Mouse (Mus musculus) heart, embryonic 12.5 days (tissue): ENCODE measurements at regions not wholly inside any gene's neighbourhood (a gene's known extent, or its start where the extent isn't known, plus 50 kb on each side); places are given as distances from the start of the nearest gene placed in this dataset.
A peak's percentile ranks its signal among the peaks of the same experiment; 100 is the strongest.

Experiments
- ATAC-seq: fragments of 200-750 bp; cut with Nextera tagmentation; 2 replicates; pipeline ENCODE4 v1.8.0; 2017; ENCODE audit warnings: moderate TSS enrichment, moderate library complexity; ENCODE audit not compliant: insufficient number of reproducible peaks, low FRiP score
- H3K27ac ChIP-seq: fragments of 300-500 bp; sonication (generic); 2 replicates; pipeline ENCODE4 v1.5.1; 2016; ENCODE audit warnings: mild to moderate bottlenecking, moderate library complexity; ENCODE audit not compliant: poor library complexity, severe bottlenecking
- H3K27me3 ChIP-seq: fragments of 300-500 bp; sonication (generic); replicated peaks from 2 replicates; pipeline ENCODE4 v1.6.1; 2016; ENCODE audit warnings: mild to moderate bottlenecking, moderate library complexity
- H3K36me3 ChIP-seq: fragments of 300-500 bp; sonication (generic); 2 replicates; pipeline ENCODE4 v1.6.1; 2016; ENCODE audit warnings: mild to moderate bottlenecking, moderate library complexity
- H3K4me1 ChIP-seq: fragments of 300-500 bp; sonication (generic); replicated peaks from 2 replicates; pipeline ENCODE4 v1.6.1; 2016; ENCODE audit warnings: mild to moderate bottlenecking
- H3K4me2 ChIP-seq: fragments of 300-500 bp; sonication (generic); 2 replicates; pipeline ENCODE4 v1.6.1; 2016; ENCODE audit warnings: mild to moderate bottlenecking, moderate library complexity
- H3K4me3 ChIP-seq: fragments of 300-500 bp; sonication (generic); 2 replicates; pipeline ENCODE4 v1.5.1; 2016; ENCODE audit warnings: mild to moderate bottlenecking
- H3K9ac ChIP-seq: fragments of 300-500 bp; sonication (generic); 2 replicates; pipeline ENCODE4 v1.6.1; 2016; ENCODE audit warnings: mild to moderate bottlenecking, moderate library complexity
- H3K9me3 ChIP-seq: fragments of 300-500 bp; sonication (generic); replicated peaks from 2 replicates; pipeline ENCODE4 v1.6.1; 2016; ENCODE audit warnings: mild to moderate bottlenecking, moderate library complexity
- WGBS: fragments of 180-500 bp; shearing (Covaris S2); methylation state at CpG from one replicate; pipeline ENCODE4 v1.1.7; 2016; 5-methylcytosine and 5-hydroxymethylcytosine counted together

GRCm38 (mm10) chr5:12233377-12234096 is 149.6 kb upstream of the Sema3d start:
- Histone ChIP-seq H3K36me3 (no peaks in the 10 kb centered on the region), H3K27ac (no peak overlapping the region), H3K4me2 (no peak overlapping the region), H3K9ac (no peak overlapping the region), H3K27me3 (no peaks in the 10 kb centered on the region), H3K9me3 (no peaks in the 10 kb centered on the region), H3K4me1 (no peaks in the 10 kb centered on the region), H3K4me3 (no peak overlapping the region)
- 79% methylated on average over 5 of the region's 5 CpGs for WGBS
- no peak for ATAC-seq

GRCm38 (mm10) chr5:12243179-12243805 is 139.9 kb upstream of the Sema3d start:
- no peaks in the 10 kb centered on the region for H3K4me1 ChIP-seq
- no peak overlapping the region for H3K27ac ChIP-seq
- H3K4me3 ChIP-seq, result no peak overlapping the region
- no peak for ATAC-seq
- WGBS, result 63% methylated on average over 9 of the region's 9 CpGs
- H3K9ac ChIP-seq, result no peak overlapping the region
- no peaks in the 10 kb centered on the region for H3K9me3 ChIP-seq
- H3K36me3 ChIP-seq, result no peaks in the 10 kb centered on the region
- H3K27me3 ChIP-seq, result no peaks in the 10 kb centered on the region
- no peak overlapping the region for H3K4me2 ChIP-seq

- Histone ChIP-seq H3K9me3 (no peaks in the 10 kb centered on the region), H3K27me3 (no peaks in the 10 kb centered on the region), H3K4me1 (no peaks in the 10 kb centered on the region), H3K9ac (no peak overlapping the region), H3K27ac (no peak overlapping the region), H3K4me3 (no peak overlapping the region), H3K4me2 (peak overlapping the region; percentile 31; the same call in 1 of the 2 replicates), H3K36me3 (no peaks in the 10 kb centered on the region)
- no peak for ATAC-seq
- WGBS, result 45% methylated on average over 4 of the region's 4 CpGs
Observed at GRCm38 (mm10) chr5:12293685-12294084, 89.5 kb upstream of the Sema3d start.

GRCm38 (mm10) chr5:12297331-12297730 is 85.9 kb upstream of the Sema3d start:
- H3K4me3 ChIP-seq, result no peak overlapping the region
- H3K36me3 ChIP-seq, result no peaks in the 10 kb centered on the region
- H3K9ac ChIP-seq, result no peak overlapping the region
- WGBS, result 48% methylated on average over 2 of the region's 2 CpGs
- H3K27ac ChIP-seq, result no peak overlapping the region
- H3K9me3 ChIP-seq, result no peaks in the 10 kb centered on the region
- H3K4me1 ChIP-seq, result no peaks in the 10 kb centered on the region
- ATAC-seq, result no peak
- H3K27me3 ChIP-seq, result no peaks in the 10 kb centered on the region
- no peak overlapping the region for H3K4me2 ChIP-seq

- H3K4me3 ChIP-seq, result no peak overlapping the region
- H3K27ac ChIP-seq, result no peak overlapping the region
- ATAC-seq, result no peak
- no peak overlapping the region for H3K4me2 ChIP-seq
- no peaks in the 10 kb centered on the region for H3K9me3 ChIP-seq
- no peaks in the 10 kb centered on the region for H3K27me3 ChIP-seq
- 48% methylated on average over 4 of the region's 4 CpGs for WGBS
- H3K36me3 ChIP-seq, result no peaks in the 10 kb centered on the region
- H3K9ac ChIP-seq, result no peak overlapping the region
- H3K4me1 ChIP-seq, result no peaks in the 10 kb centered on the region
Observed at GRCm38 (mm10) chr5:12301833-12302808, 81.1 kb upstream of the Sema3d start.

GRCm38 (mm10) chr5:12309408-12309807 is 73.8 kb upstream of the Sema3d start:
- Histone ChIP-seq H3K9ac (no peak overlapping the region), H3K36me3 (no peaks in the 10 kb centered on the region), H3K27me3 (no peaks in the 10 kb centered on the region), H3K4me2 (no peak overlapping the region), H3K4me1 (no peaks in the 10 kb centered on the region), H3K4me3 (no peak overlapping the region), H3K27ac (no peak overlapping the region), H3K9me3 (no peaks in the 10 kb centered on the region)
- ATAC-seq, result no peak

GRCm38 (mm10) chr5:12332648-12333305 is 50.4 kb upstream of the Sema3d start:
- no peak for ATAC-seq
- Histone ChIP-seq H3K36me3 (no peaks in the 10 kb centered on the region), H3K27me3 (no peaks in the 10 kb centered on the region), H3K27ac (no peak overlapping the region), H3K4me1 (no peaks in the 10 kb centered on the region), H3K9ac (no peak overlapping the region), H3K4me3 (no peak overlapping the region), H3K9me3 (no peaks in the 10 kb centered on the region), H3K4me2 (no peak overlapping the region)
- WGBS, result 74% methylated on average over 4 of the region's 4 CpGs
